Mouse (Mus musculus) heart, adult 2 months (tissue): ENCODE measurements at regions not wholly inside any gene's neighbourhood (a gene's known extent, or its start where the extent isn't known, plus 50 kb on each side); places are given as distances from the start of the nearest gene placed in this dataset.

Experiments
- CTCF ChIP-seq: fragments of 200-600 bp; IDR thresholded peaks from 2 replicates; pipeline ENCODE4 v1.8.1; 2022; ENCODE audit warnings: antibody characterized with exemption, mild to moderate bottlenecking, moderate library complexity
- EP300 ChIP-seq: fragments of 200-500 bp; IDR thresholded peaks from 2 replicates; pipeline ENCODE4 v1.6.1; 2011; ENCODE audit warnings: low read depth, low read length, control low read depth; ENCODE audit not compliant: insufficient read depth
- POLR2A ChIP-seq: fragments of 200-500 bp; IDR thresholded peaks from 2 replicates; pipeline ENCODE4 v1.6.1; 2011; ENCODE audit warnings: mild to moderate bottlenecking, low read depth, low read length, control low read depth; ENCODE audit not compliant: insufficient read depth

GRCm38 (mm10) chr11:71943512-71943911 lies 93.8 kb downstream of the Aipl1 start:
- TF ChIP-seq POLR2A: no peak
- no peak for TF ChIP-seq CTCF
- TF ChIP-seq EP300: no peak
